13 mouse cellular contexts compared by ENCODE assay signal in genomic region chr10:45676796-45677195, GRCm38 (mm10).
DNase-seq lines count a peak whose midpoint lies in the region; ATAC-seq and TF ChIP-seq lines count a peak whose summit lies in the region.
"Had no signal": no experiment of that assay in that cellular context is flagged by ENCODE, and none has a peak within 500 bp of the region (broad histone marks: within the 10 kb centered on the region; RNA-seq: fewer than 3 reads in every experiment).

No protein-coding gene starts in this region.

- H3K9me3 ChIP-seq in intestine, postnatal 0 days (ENCODE audit: control insufficient read depth), result no peaks in the 10 kb centered on the region
- H3K9me3 ChIP-seq in intestine, embryonic 15.5 days, result no peaks in the 10 kb centered on the region
- no peaks in the 10 kb centered on the region for H3K9me3 ChIP-seq in forebrain, embryonic 16.5 days (ENCODE audit: control insufficient read depth, low read length)
- H3K9me3 ChIP-seq in kidney, embryonic 15.5 days (replicated peaks), result no peaks in the 10 kb centered on the region

- no peaks in the 10 kb centered on the region for H3K4me1 ChIP-seq in intestine, postnatal 0 days (replicated peaks; ENCODE audit: control insufficient read depth, insufficient read depth, low read length)
- H3K4me1 ChIP-seq in intestine, embryonic 15.5 days (replicated peaks), result no peaks in the 10 kb centered on the region
- no peaks in the 10 kb centered on the region for H3K4me1 ChIP-seq in forebrain, embryonic 16.5 days (replicated peaks; ENCODE audit: control insufficient read depth, insufficient read depth, low read length)
- no peaks in the 10 kb centered on the region for H3K4me1 ChIP-seq in kidney, embryonic 15.5 days

- no peak overlapping the region for H3K4me2 ChIP-seq in intestine, postnatal 0 days (replicated peaks; ENCODE audit: low read depth)
- no peak overlapping the region for H3K4me2 ChIP-seq in intestine, embryonic 15.5 days (replicated peaks)
- H3K4me2 ChIP-seq in forebrain, embryonic 16.5 days (ENCODE audit: low read length), result no peak overlapping the region
- no peak overlapping the region for H3K4me2 ChIP-seq in kidney, embryonic 15.5 days
- H3K4me2 ChIP-seq: heart, embryonic 11.5 days had no signal

- no peaks in the 10 kb centered on the region for H3K27me3 ChIP-seq in intestine, postnatal 0 days (replicated peaks; ENCODE audit: control insufficient read depth, insufficient read depth, low read length)
- no peaks in the 10 kb centered on the region for H3K27me3 ChIP-seq in intestine, embryonic 15.5 days (replicated peaks)
- no peaks in the 10 kb centered on the region for H3K27me3 ChIP-seq in forebrain, embryonic 16.5 days (replicated peaks; ENCODE audit: control insufficient read depth, insufficient read depth, low read length)
- no peaks in the 10 kb centered on the region for H3K27me3 ChIP-seq in kidney, embryonic 15.5 days

- H3K36me3 ChIP-seq in intestine, postnatal 0 days (ENCODE audit: control insufficient read depth, insufficient read depth), result peaks cover 11% of the 10 kb centered on the region; the same call in 1 of the 2 replicates
- H3K36me3 ChIP-seq in intestine, embryonic 15.5 days, result no peaks in the 10 kb centered on the region; the same call in 1 of the 2 replicates
- H3K36me3 ChIP-seq in forebrain, embryonic 16.5 days (ENCODE audit: control insufficient read depth, insufficient read depth), result no peaks in the 10 kb centered on the region; the same call in 1 of the 2 replicates
- peaks cover 20% of the 10 kb centered on the region; the same call in 1 of the 2 replicates for H3K36me3 ChIP-seq in kidney, embryonic 15.5 days

- H3K9ac ChIP-seq in intestine, postnatal 0 days (ENCODE audit: low read depth, low read length), result no peak overlapping the region
- H3K9ac ChIP-seq in intestine, embryonic 15.5 days, result no peak overlapping the region
- no peak overlapping the region for H3K9ac ChIP-seq in forebrain, embryonic 16.5 days (replicated peaks; ENCODE audit: low read depth, low read length)
- no peak overlapping the region for H3K9ac ChIP-seq in kidney, embryonic 15.5 days

- no peak overlapping the region for H3K27ac ChIP-seq in intestine, postnatal 0 days (ENCODE audit: low read depth, low read length)
- H3K27ac ChIP-seq in intestine, embryonic 15.5 days, result no peak overlapping the region
- no peak overlapping the region for H3K27ac ChIP-seq in forebrain, embryonic 16.5 days (ENCODE audit: low read length)
- no peak overlapping the region for H3K27ac ChIP-seq in kidney, embryonic 15.5 days

- peak; percentile 54 for TF ChIP-seq CTCF in intestine, postnatal 0 days (IDR thresholded peaks at IDR 0.05; ENCODE audit: low read depth)

- peak; percentile 60 for DNase-seq in 416B (ENCODE audit: low read depth)
- DNase-seq in heart, postnatal 14 days, result no peak
- DNase-seq in spleen, postnatal 36 days (ENCODE audit: low spot score in 2 of 2), result no peak
- DNase-seq: kidney, adult 8-10 months; lung, postnatal 36 days; thymus, postnatal 14 days had no signal

- ATAC-seq in intestine, postnatal 0 days, result no peak
- no peak for ATAC-seq in intestine, embryonic 15.5 days
- ATAC-seq in CD4-positive, CD25-positive, alpha-beta regulatory T cell, adult 4 months, result peak; percentile 39
- ATAC-seq in forebrain, embryonic 16.5 days, result peak; percentile 54; the same call in 1 of the 2 replicates
- no peak for ATAC-seq in kidney, embryonic 15.5 days (replicated peaks; ENCODE audit: low FRiP score)

- intact Hi-C loops in heart, postnatal 14 days (cut with DNase I), result loop anchor here (1.0 to 10.0 kb wide), 3 partner anchors 125 to 336 kb away; no protein-coding TSS in a partner anchor

- H3K4me3 ChIP-seq in intestine, postnatal 0 days (ENCODE audit: low read depth, low read length), result no peak overlapping the region
- no peak overlapping the region for H3K4me3 ChIP-seq in intestine, embryonic 15.5 days (replicated peaks)
- no peak overlapping the region for H3K4me3 ChIP-seq in forebrain, embryonic 16.5 days (replicated peaks; ENCODE audit: low read length)
- no peak overlapping the region for H3K4me3 ChIP-seq in kidney, embryonic 15.5 days (replicated peaks)
- H3K4me3 ChIP-seq: myocyte had no signal

Comparison
In these comparisons a context has a peak if more than half of its experiments do, and no peak if none do; other contexts are left out.
1. ATAC-seq: peak in CD4-positive, CD25-positive, alpha-beta regulatory T cell, adult 4 months (single experiment) and forebrain, embryonic 16.5 days (single experiment); none in intestine, postnatal 0 days (single experiment), intestine, embryonic 15.5 days (single experiment) and kidney, embryonic 15.5 days (single experiment).